Mouse (Mus musculus): Measurements from ENCODE around the gene Gm6121.
"Not testable (repeated sequence)": the region's sequence is repeated elsewhere in the genome, so short reads cannot be mapped to it uniquely, and the experiment has no call there.

The Gm6121 gene

GRCm38 (mm10) chrX:26935597-26935996 is at the start of gene Gm6121:
TSS of gene Gm6121 (minus strand) at chrX:26935697.
- not testable (repeated sequence) for DNase-seq

All from cerebellum, postnatal 36 days (tissue).